Mouse (Mus musculus) thymus, postnatal 0 days (tissue): ENCODE results near the gene Add2. TPM values are rescaled to one million over a fixed set of nuclear protein-coding genes. Genes with fewer than 3 reads are reported as not detected.

Source experiments
- DNase-seq: peaks from one replicate; pipeline ENCODE4 v3.0.0-alpha.2; 2015; ENCODE audit warnings: low spot score
- polyA plus RNA-seq: library from polyadenylated mRNA; unstranded; fragments of >200 nt; fragmentation: Nextera tagmentation; extraction: Ambion mirVana; gene quantifications from 2 replicates; pipeline ENCODE4 v1.2.1, GENCODE M21; 2015

Gene Add2
- polyA plus RNA-seq, 1 experiment from 2014 or later, result 0.05 TPM

DNA sequence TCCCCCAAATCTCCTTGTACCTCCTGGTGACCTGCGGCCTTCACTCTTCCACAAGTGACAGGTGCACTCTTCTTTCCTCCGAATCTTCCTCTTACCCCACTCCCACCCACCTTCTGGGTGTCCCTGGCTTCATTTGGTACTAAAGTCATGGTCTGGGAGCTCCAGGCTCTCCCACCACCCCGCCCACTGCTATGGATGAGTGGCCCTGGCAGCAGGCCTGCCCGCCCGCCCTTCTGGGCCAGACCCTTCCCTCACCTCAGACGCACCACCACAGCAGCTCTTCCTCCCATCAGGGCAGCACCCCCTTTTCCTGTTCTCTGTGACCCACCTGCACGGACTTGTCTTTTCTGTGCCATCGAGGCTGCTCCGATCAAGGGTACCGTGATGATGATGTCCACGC, 19.0 kb downstream of the Add2 start:
- no peak for DNase-seq

DNA sequence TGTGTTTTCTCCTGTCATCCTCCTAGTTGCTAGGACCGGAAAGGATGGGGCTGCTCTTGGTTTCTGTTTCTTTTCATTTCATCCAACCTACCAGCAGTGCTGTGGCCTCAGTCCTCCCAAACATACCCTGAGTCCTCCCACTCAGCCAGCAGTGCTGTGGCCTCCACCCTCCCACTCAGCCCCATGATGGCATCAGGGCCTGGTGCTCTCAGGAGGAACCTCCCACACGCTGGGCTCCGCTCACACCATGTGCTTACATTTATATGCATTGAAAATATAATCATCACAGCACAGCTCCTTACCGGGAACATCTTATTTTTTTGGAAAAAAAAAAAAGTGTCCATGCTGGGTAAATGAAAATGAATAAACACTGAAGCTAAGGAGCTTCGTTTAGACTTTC, 20.0 kb downstream of the Add2 start:
- DNase-seq, result no peak

DNA sequence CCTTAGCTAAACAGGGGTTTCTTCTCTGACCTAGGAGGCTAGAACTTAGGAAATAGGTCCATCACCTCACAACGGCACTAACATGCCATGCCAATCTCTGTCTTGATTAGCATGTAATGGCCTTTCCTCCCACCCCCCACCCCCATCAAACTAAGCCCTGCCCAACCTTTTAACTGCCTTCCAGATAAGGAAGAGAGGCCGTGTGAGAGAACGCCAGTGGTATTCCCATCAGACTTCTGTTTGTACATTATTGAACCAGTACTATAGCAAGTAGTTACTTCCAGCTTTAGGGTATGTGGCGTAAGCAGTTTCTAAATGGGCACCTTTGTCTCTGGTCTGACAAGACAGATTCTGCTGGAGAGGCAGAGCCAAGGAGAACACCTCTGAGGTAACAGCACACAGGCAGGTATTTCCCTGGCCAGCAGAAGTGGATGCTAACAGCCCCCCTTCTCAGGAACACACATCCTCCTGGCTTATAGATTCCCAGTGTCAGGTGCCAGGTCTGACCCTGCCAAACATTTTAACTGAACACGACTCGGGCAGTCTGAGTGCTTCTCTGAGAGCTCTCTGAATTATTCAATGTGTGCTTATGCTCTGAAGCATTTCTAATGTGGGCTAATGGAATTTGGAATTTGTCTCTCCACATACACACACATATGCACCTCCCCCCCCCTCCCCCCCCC, 22.2 kb downstream of the Add2 start:
- DNase-seq, result no peak

DNA sequence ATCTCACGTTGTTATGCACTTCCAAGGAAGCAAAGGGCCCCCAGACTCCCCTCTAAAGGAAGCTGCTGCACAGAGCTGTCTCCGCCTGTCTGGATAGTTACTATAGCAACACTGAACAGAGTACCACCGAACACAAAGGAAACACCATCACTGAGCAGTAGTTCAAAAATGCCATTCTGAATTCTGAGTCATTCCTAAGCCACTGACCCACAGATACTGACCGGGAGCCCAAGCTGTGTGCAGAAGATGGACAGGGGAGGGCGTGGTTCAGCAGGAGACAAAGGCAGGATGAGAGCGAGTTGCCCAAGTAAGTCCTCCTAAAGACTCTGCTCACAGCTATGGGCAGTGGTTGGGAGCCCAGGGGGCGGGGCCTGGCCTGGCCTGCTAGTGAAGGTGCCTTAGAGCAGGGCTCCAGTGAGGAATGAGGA, 23.6 kb downstream of the Add2 start:
- no peak for DNase-seq

DNA sequence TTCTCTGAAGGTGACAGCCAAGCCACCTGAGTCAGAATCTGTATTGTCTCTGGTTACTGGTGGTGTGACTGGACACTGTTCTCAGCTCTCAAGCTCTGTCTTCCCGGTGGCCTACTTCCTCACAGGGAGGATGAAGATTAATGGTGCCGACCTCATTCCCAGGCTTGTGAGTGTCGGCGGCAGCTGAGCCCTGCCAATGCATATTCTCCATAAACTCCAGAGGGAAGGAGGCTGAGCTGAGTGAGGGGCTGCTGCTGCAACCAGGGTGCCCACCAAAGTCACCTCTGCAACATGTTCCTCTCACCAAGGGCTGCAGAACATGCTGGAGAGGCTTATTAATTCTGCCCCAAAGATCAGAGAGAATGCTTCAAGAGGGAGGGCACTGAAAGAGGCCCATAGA, 24.1 kb downstream of the Add2 start:
- no peak for DNase-seq

DNA sequence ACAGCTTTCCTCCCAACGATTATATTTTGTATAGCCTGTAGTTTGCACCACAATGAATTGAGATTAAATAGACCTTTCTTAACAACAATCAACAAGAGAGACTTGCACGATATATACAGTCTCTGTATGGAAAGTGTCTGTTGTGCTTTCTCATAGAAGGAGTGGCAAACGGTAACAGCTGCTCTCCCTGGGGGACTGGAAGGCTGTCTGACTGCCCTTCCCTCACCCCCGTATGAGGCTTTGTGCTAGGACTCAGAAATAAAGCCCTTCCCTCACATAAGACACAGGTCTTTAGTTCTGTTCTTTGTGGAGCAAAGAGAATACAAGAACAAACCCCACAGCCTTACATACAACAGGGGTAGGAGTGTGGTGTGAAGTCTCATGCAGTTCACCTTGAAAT, 24.6 kb downstream of the Add2 start:
- DNase-seq, result no peak

DNA sequence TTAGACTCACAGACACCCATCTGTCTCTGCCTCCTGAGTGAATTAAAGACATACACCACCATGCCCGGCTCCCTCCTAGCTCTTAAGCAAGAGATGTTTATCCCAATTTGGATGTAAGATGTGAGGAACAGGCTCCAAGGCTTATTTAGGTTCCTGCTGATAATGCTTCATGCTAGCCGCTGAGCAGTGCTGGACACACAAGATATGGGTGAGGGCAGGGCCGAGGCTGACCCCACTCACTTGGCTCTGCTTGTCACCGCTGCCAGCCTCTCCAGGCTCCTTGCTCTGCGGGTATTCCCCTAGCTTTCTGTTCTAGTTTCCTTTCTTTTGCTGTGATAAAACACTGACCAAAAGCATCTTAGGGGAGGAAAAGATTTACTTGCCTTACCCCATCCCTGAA, 25.1 kb downstream of the Add2 start:
- DNase-seq, result no peak

DNA sequence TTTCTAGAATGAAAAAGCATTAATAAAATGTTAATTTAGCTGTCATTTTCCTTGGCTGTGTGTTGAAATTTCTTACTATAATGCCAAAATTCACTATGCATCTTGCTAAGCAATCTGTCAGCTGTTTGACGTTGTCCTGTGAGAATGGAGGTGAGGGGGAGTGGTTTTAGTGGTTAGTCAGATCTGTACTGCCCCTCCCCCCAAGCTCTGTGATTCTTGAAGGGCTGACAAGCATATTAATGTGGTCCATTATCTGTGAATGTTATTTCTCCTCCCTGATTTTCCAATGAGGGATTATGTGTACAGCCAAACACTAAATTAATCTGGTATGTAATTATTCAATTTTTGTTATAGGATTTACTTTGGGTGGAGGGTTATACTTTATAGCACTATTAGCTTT, 30.0 kb downstream of the Add2 start:
- peak; percentile 4 for DNase-seq

DNA sequence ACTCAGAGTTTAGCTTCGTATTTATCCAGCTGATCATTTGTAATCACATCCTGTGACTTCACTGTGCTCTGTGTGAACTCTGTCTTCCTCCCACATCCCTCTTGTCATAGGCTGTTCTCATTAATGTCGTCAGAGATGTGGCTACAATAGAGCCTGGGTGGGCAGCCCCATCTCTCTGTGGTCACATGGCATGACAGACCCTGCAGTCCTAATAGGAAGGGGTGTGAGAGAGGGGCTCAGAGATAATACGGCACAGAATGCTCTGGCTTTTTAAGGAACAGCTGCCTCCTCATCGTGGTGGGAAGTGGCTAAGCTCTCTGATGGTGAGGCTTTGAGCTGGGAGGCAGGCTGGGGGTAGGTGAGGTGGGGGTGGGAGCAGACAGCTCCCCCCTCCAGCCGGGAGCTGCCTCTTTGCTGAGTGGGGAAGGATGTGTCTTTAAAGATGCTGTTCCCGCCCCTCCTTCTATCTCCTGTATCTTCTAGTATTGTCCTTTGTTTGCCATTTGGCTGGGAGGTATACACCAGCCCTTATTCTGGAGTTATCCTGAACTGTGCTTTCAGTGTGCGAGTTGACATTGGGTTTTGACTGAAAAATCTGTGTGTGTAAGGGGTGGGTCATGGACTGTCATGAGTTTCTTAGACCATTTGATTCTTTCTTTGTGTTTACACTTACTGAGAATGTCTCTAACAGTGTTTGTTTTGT, 30.8 kb downstream of the Add2 start:
- DNase-seq, result no peak

DNA sequence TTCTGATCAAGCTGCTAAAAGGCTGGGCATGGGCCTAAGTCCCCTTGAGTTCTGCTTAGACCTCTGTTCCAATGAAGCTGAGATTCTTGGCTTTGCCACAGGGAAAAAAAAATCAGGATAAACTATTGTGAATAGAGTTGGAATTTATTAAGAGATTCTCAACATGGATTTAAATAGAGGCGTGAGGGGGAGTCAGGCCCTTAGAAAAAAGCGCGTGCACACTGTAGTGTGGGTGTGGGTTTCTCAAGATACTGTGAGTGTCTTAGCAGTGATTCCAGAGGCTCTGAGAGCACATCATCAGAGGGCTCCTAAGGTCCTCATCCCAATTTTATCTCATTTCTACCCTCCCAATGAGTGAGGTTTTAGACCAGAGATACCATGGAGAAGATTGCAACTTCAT, 31.7 kb downstream of the Add2 start:
- no peak for DNase-seq

DNA sequence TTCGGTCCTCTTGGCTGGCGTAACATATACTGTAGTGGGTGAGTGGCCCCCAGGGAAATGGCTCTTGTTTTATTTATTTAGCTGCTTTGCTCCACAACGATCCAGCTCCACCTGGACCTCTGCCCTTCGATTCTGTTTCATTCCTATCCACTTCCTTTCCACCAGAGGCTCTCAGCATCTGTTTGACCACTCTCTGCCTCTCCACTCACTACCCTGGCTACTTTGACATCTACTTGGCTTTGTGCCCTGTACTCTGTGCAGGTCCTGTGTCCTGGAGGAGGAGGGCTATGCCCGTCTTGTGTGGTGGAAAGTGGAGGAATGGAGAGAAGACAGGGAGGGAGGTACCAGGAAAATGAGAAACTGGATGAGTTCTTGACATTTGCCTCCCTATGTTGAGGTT, 33.7 kb downstream of the Add2 start:
- DNase-seq, result no peak

DNA sequence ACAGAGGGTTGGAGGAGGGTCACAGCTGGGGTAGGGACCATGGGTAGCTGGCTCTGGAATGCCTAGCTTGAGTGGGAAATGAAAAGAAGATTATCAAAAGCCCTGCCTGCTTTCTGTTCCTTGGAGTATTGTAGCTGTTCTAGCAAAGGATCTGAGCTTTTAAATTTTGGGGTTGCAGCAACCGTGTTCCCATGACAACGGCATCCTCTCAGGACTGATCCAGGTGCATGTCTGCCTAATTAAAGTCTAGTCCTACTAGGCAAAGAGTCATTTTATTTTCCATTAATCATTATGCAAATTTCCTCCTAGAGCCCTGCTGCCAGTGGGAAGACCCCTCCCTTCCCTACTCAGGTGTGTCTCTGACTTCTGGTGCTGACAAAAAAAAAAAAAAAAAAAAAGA, 34.2 kb downstream of the Add2 start:
- DNase-seq, result no peak

DNA sequence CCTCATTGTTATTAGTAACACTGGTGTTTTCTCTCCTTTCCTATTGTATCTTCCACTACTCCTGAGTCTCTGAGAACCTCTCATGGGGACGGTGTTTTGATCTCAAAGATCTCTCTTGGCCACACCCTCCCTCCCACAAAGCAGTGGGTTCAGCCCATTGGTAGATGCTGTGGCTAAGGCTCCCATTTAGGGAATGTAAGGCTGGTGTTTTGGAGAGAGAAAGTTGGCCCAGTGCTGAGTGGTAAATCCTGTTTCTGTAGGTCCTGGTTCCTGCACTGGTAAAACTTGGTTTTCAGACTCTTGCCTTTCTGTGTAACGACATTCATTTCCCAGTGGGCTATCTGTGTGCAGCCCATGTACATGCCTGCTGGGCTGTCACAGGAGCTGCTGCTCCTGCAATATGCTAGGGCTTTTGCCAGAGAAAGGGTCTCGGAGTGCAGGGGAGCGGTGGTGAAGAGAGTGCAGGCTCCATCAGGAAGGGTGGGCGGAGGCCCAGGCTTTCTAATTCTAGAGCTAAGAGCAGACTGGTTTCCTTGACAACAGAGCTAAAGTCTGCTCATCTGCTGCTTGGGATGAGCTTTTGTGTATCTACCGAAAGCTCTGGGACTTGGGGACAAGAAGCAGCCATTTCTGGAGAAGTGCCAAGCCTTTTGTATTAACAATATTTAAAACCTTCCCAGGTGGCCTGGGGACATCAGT, 36.0 kb downstream of the Add2 start:
- no peak for DNase-seq

DNA sequence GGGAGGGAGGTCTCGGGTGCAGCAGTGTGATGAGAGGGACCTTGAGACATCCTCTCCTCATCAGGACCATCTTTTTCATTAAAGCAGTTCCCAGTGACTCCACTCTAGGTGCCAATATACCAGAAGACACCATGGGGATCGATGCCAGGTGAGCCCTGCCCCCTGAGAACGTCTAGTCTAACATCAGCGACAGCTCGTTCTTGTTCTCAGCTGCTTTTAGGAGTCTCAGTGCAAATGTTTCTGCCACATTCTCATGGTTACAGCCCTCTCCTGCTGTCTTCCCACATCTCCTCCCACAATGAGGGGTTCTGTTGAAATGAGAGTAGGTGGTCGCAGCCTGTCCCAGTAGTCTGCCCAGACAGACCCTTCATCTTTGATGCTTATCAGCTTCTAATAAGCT, 38.2 kb downstream of the Add2 start:
- DNase-seq, result no peak

DNA sequence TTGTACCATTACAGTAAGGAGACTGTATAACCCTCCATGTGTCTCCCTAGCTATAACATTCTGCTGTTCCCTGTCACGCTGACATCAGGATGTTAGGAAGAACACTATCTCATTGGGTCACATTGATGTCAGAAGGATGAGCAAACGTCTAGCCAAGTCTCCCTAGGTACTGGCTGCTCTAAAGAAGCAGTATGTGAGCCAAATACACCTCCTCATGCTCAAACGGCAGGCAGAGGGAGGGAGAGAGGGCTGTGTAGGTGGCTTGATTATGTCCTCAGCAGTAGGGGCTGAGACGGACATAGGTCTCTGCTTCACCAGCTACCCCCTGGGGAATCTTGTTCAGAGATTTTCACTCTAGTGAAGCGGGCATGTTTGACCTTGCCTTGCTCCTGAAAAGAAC, 38.7 kb downstream of the Add2 start:
- DNase-seq, result no peak

DNA sequence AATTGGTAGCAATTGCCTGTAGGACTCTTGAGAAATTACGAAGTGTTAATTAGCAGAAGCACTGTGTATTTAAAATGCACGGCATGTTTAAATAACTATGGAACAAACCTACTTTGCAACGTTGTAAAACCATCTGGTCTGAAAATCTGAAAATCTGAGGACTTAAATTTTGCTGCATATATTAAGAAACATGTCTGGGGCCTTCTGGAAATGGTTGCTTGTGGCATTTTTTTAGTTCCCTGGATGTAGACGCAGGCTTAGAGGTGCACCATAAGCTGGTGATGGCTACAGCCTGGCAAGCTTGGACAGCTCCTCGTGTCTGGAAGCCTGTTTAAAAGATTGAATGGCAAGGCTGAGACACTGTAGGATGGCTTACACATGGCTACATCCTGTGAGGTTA, 40.5 kb downstream of the Add2 start:
- DNase-seq, result no peak

DNA sequence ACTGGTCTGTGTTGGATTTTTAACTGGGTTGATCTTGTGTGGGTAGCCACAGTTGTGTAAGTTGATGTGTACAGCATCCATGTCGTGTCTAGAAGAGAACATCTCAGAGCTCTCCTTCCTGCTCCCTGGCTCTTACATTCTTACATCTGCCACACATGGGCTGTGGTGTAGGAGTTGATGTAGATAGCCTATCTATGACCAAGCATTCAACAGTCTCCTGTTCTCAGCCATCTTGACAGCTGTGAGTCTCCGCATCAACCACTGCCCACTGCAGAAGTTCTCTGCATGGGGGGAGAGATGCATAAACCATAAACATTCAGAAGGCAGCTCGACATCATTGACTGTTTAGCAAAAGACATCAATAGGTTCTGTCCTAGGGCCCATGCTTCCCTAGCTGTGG, 41.4 kb downstream of the Add2 start:
- DNase-seq, result no peak

DNA sequence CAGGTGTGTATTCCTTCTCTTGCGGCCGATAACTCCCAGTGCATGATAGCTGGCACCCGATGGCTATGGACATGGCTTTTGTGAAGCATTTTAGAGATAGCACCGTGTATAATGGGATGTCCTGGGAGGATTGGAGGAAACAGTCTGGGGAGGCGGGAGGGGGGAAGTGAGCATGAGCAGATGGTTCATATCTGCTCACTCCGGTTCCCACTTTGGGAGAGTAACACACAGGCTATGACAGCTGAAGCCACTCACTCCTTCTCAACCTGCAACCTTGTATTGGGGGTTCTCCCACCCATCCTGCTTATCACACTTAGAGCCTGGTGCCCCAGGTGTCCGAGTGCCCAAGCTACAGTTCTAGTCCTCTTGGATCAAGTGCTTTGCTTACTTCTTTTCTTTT, 41.8 kb downstream of the Add2 start:
- DNase-seq, result no peak

DNA sequence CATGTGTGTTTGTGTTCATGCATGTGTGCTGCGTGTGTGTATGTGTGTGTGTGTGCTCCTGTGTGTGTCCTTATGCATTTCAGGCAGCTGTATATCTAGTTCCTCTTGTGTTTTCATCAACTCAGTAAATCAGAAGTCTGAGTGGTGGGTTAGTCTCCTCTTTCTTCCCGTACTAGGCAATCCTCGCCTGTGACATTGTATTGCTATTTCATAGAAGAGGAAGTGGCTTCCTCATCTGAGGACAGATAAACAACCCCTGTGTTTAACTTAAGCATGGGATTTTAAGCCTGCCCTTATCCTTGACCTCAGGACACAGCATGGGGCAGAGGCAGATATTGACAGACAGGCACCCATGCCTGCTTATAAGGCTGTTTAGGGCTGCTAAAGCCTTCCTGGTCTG, 45.4 kb downstream of the Add2 start:
- DNase-seq, result no peak

DNA sequence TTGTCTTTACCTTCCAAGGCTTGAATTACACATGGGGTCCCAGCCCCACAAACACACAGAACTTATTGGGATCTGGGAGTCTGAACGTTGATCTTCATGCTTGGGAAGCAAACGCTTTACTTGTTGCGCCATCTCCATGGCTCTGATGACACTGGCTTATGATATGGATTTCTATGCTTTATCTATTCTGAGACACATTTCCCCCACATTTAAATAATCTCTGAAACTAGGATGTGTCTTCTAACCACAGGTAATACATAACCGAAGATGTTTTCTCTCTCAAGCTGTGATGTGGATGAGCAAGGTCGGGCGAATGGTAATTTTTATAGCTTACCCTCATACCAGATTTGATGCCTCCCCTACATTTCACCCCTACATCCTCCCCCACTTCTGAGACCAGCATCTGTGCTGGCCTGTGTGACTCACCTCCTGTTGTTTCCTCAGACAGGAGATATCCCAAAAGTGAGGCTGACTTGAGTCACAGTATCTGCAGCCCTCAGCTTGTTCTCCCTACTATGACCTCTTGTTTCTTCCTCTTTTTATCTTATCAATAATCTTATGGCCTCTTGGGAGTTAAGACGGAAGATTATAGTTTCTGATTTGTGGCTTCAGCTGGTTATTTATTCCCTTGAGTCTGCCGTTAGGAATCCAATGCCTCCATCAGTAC, 46.2 kb downstream of the Add2 start:
- no peak for DNase-seq

DNA sequence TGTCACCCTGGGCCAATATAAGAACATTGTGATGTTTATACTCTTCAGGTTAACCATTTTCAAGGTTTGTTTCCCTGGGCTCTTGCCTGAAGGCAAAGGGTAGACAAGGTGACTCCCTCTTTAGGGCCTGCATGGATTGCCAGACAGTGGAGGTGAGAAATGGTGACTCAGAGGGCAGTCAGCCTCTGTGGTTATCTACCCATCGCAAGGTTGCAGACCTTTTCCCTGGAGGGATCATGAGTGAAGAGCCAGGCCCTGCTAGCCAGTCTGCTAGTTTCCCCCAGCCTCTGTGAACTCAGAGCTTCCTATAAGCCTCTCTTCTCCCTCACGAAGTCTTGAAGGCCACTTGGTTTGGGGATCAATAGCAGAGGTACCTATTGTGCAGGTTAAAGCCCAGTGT, 48.0 kb downstream of the Add2 start:
- DNase-seq, result no peak

DNA sequence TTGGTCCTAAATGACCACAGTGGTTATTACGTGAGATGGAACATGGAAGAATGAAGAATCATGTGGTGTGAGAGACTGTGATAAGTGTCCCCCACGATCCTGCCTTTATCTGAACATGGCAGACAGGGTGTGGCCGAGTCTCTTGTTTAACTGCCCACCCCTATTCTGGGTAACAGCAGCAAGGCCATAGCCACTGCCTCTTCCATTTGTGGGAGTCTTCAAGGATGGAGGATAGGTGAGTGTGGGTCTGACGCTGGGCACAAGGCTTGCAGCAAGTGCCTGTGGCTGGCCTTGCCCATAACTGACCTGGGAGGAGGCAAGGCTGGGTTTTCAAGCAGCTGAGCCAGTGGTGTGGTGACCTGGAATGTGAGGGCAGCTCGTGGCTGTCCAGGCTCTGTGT, 49.4 kb downstream of the Add2 start:
- no peak for DNase-seq
